Mouse (Mus musculus) urinary bladder, adult 2 months (tissue): ENCODE measurements around the gene 4933430I17Rik. TPM values are rescaled to one million over a fixed set of nuclear protein-coding genes. Genes with fewer than 3 reads are reported as not detected.
"Not testable (repeated sequence)": the region's sequence is repeated elsewhere in the genome, so short reads cannot be mapped to it uniquely, and the experiment has no call there.

ENCODE experiments used
- DNase-seq: peaks from one replicate; pipeline ENCODE4 v3.0.0; 2022; ENCODE audit warnings: low spot score
- polyA plus RNA-seq: library from polyadenylated mRNA; depleted of rRNA; stranded (reverse); fragments of >200 nt; gene quantifications from 2 replicates; pipeline ENCODE4 v1.2.3, GENCODE M21; 2012; rRNA removed

Gene 4933430I17Rik
- polyA plus RNA-seq: 0.21 and 0.24 TPM in 2 replicates

DNA sequence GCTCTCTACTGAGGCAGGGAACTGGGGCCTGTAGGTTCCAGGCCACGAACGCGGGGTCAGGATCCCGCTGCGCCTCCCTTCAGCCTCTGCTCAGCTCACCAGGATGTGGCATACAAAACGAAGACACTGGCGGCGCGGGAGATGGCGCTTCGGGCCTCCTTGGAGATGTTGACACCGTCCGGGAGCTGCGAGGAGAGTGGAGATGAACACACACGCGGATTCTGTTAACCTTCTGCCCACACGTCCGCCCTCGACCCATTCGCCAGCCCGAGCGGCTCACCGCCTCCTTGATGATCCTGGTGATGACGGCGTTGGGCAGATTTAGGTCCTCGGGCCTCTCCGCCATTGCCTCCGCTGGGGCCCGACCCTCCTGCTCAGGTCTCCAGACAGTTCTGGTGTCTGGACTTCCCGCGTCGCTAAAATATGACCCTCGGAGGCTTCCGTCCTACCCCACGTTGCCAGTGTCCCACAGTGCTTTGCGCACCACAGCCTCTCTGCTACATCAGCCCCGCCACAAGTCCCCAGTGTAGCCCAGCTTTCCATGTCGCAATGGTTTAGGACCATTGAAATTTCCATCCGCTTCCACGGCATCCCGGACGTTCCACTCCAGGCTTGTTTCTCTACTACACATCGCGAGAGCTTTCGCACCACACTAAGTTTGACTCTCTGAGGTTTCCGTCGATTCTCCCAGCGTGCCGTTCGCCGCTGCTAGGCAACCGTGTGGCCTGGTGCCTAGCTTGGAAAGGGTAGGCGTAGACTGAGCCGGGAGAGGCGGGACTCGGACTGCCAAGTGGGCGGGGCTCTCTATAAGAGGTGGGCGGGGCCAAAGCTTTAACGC lies at the start of gene 4933430I17Rik, which contains the start of gene Pole3:
Gene 4933430I17Rik (plus strand): TSS at position 719 of the 838 bp plus-strand sequence.
Gene Pole3 (minus strand): TSS at position 418 of the 838 bp plus-strand sequence.
- DNase-seq: peak; percentile 94

DNA sequence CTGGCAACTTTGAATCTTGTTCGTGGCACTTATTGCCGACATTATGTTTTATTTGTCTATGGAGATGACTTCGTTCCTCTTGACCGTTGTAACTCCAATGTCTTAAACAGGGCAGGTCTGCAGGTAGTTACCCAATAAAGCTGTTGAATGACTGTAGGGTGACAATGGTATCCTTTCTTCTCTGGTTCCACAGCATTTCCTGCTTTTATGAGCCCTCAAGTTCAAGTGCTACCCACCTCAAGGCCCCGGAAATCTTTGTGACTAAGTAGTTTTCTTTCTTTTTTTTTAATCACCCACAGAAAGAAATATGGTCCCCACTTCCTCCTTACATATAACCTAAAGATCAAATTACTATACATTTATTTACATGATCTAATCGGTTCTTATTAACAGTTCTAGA lies 49.4 kb upstream of the 4933430I17Rik start:
- DNase-seq: no peak

- no peak for DNase-seq
These were observed 47.5 kb upstream of the 4933430I17Rik start for GRCm38 (mm10) chr4:62477542-62478244.

GRCm38 (mm10) chr4:62479593-62479936 lies 45.6 kb upstream of the 4933430I17Rik start:
- not testable (repeated sequence) for DNase-seq

DNA sequence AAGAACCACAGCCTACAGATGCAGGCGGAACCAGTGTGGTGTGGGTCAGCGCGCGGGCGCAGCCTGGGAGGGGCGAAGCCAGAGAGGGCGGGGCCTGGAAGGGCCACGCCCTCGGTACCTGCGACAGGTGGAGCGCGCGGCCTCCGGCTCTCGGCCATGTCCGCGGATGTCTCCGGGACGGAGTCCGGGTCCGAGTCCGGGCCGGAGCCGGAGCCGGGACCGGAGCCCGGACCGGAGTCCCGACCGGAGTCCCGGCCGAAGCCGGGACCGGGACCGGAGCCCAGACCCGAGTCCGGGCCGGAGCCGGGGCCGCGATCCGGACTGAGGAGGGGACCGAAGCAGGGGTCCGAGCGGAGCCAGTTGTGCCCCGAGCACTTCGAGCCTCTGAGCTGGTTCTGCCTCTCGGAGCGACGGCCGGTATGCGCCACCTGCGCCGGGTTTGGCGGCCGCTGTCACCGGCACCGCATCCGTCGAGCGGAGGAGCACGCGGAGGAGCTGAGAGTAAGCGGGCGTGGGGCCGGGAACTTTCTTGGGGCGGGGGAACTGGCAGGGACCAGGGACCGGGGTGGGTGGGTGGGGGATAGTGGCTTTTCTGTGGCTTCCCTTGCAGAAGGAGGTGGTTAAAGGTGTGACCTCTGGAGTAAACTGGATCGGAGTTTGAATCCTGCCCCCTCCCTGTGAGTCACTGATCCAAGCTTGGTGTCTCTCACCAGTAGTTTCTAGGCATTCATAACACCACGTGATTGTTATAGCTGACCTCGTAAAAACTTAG lies 45.0 kb upstream of the 4933430I17Rik start, which contains the start of gene Bspry:
Gene Bspry (plus strand): TSS at position 117 of the 772 bp plus-strand sequence.
- peak; percentile 51 for DNase-seq

- DNase-seq: no peak
These were observed 44.2 kb upstream of the 4933430I17Rik start for GRCm38 (mm10) chr4:62480709-62481605.

DNA sequence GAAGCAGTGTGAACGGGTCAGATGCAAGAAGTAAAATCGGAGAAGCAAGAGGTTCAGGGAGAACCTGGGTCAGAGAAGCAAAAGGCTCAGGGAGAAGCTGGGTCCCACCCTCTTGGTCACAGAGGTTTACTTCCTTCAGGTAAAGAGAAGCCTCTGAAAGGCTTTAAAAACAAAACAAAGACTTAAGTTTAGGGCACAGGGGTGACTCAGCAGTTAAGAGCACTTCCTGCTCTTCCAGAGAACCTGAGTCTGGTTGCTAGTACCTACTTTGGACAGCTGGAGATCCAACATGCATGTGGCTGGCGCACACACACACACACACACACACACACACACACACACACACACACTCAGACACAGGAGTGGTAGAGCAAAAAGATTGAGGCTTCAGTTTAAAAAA lies 40.2 kb upstream of the 4933430I17Rik start:
- DNase-seq: no peak

DNA sequence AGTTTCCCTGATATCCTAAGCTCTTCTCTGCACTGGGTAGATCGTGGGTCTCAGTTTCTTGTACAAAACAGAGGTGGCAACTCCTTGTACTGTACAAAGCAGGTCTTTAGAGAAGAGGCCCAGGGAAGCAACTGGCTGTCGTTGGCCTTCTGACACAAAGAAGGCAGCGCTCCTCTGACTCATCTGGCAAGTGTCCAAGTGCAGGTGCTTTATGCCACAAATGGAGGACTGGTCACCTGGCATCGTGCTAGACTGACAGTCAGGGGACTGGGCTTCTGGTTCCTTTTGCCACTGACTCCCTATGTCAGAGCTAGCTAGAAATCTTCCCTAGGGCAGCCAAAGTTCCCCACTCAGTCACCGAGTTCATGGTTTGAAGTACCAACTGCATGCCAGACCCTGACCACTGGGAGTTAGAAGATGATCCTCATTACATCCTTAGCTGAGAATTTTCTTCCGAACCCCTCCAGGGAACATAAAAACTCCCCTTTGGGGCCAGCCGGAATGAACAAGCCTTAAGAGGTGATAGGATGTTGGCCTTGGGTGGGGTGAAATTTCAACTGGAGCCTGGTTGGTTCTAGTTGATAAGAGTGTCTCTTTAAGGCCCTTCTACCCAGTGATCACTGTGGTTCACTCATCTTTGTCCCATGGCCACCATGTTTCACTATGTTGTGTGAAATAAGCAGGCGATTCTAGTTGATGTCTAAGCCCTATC lies 39.6 kb upstream of the 4933430I17Rik start:
- no peak for DNase-seq

DNA sequence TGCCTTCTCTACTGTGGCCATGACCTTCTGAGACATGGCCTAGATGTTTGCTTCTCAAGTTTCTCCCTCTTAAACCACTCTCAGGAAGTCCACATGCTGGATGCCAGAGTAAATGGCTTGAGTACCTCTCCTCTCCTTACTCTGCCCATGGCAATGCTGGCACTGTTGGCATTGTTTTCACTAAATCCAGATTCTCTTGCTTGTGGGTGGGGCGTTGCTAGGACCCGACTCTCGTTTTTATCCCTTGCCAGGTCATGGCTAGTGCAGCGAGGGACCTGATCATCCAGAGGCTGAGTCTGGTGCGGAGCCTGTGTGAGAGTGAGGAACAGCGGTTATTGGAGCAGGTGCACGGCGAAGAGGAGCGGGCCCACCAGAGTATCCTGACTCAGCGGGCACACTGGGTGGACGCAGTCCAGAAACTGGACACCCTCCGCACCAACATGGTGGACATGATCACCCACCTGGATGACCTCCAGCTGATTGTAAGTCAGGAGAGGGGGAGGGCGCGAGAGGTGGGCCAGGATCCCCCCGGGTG lies 38.9 kb upstream of the 4933430I17Rik start:
- no peak for DNase-seq

DNA sequence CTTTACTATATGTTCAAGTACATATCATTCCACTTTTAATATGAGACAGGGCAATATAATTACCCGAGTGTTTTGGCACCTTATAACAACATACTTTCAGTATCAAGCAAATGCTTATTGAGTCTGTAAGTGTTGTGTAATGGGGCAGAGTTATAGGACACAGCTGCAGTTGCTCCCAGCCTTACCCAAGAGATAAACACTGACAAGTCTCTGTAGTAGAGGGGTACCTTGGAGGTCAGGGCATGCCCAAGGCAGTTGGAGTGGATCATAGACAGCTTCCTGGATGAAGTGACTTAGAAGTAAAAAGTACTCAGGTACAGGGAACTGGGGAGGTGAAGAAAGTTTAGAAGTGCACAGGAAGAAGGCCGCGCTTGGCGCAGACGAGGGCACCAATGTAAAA lies 38.0 kb upstream of the 4933430I17Rik start:
- DNase-seq: no peak

DNA sequence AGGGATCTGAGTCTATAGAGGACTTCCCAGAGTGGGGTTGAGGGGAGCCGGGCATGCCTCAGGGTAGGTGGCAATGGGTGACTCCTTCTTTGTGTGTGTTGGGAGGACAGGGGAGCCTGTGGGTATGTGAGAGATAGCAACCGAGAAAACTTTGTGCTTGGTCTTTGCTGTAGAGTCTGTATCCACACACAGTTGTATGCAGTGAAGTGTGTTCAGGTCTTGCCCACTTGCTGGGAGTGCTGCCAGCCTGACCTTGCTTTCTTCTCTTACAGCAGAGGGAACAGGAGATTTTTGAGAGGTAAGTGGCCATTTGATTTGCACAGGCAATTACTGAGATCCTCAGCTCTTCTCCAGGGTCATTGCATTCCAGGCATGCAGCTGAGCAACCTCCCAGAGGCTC lies 37.3 kb upstream of the 4933430I17Rik start:
- no peak for DNase-seq

GRCm38 (mm10) chr4:62492682-62493081 lies 32.5 kb upstream of the 4933430I17Rik start:
- DNase-seq: no peak

DNA sequence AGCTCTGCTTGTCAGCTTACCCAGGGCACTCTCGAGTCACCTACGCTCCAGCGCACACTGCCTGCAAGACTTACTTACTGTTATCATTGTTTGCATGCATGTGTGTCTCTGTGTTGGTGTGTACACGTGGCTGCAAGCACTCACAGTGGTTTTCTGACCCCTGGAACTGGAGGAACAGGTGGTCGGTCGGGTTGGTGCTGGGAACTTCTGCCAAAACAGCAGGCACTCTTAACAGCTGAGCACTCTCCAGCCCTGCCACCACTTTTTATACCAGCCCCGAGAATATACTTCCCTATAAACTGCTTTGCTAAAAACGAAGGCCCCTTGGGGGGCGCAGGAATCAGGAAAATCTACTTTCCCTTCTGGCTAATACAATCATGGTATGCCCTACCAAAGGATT lies 30.9 kb upstream of the 4933430I17Rik start:
- no peak for DNase-seq

GRCm38 (mm10) chr4:62495946-62496345 lies 29.2 kb upstream of the 4933430I17Rik start:
- DNase-seq: no peak

GRCm38 (mm10) chr4:62496815-62497214 lies 28.4 kb upstream of the 4933430I17Rik start:
- no peak for DNase-seq

GRCm38 (mm10) chr4:62500799-62501198 lies 24.4 kb upstream of the 4933430I17Rik start:
- DNase-seq: no peak

GRCm38 (mm10) chr4:62501534-62501933 lies 23.6 kb upstream of the 4933430I17Rik start:
- DNase-seq: no peak

- DNase-seq: peak; percentile 77
These were observed 23.0 kb upstream of the 4933430I17Rik start for GRCm38 (mm10) chr4:62501964-62502732.

- DNase-seq: no peak
These were observed 22.2 kb upstream of the 4933430I17Rik start for GRCm38 (mm10) chr4:62502969-62503368.
